Mouse (Mus musculus) embryonic stem cell, embryonic (primary cell): ENCODE measurements around the gene Mgat4b.

Source experiments
- CTCF ChIA-PET, 4 experiments: fragments of 300-600 bp in 2 of 4; fragments of 350-600 bp in 2 of 4; sonication (Branson Sonifier 250); formaldehyde crosslinking; loops; one replicate each; lab custom pipeline; 2022; ENCODE audit warnings: inconsistent platforms in 2 of 4; lab: Charles Lee
- POLR2A ChIA-PET, 4 experiments: fragments of 300-600 bp in 2 of 4; fragments of 350-600 bp in 2 of 4; sonication (Branson Sonifier 250); formaldehyde crosslinking; loops; one replicate each; lab custom pipeline; 2022; ENCODE audit warnings: antibody characterized with exemption in 4 of 4, inconsistent platforms in 1 of 4; lab: Charles Lee

Gene Mgat4b

DNA sequence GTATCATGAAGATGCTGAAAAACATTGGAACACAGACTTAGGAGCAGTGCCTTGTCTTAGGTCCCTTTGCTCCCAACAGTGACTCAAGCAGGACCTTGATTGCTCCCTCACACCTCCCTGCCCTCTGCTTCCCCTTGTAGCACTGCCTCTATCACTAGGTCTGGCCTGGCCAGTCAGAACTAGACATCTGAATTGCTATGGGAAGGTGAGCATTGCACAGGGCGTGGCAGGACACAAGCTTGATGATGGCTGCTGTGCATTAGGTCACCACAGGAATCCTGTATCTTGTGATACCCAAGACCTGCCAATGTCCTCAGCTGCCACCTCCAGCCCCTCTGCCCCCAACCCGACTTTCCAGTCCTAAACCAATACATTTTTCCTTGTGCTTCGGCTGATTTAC is 56.3 kb downstream of the Mgat4b start:
- ChIA-PET CTCF (interaction anchor here in 2 of 4 experiments (0.5 to 0.8 kb wide), 4 partner anchors 9 to 36 kb away, joined by 3 to 7 read pairs (median 4); no protein-coding TSS in a partner anchor), POLR2A (interaction anchor here in 3 of 4 experiments (0.6 to 10.2 kb wide), 37 partner anchors 9 to 137 kb away, joined by 3 to 93 read pairs (median 5); partner anchors contain the start of genes Mgat4b (in 3 of the 3), Sqstm1 (in 3 of the 3), Maml1 (in 2 of the 3) and Hnrnph1 (in 1 of the 3))

DNA sequence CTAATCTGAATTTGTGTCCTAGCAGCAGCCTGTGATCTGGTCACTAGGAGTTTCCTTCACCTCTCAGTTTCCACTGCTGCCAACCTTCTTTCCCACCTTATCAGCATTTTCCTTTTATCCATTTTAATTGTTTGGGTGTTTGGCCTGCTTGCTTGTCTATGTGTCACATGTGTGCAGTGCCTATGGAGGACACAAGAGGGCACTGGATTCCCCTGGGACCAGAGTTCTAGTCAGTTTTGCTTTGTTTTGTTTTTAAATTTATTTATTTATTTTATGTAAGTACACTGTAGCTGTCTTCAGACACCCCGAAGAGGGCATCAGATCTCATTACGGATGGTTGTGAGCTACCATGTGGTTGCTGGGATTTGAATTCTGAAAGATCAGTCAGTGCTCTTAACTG is 58.5 kb downstream of the Mgat4b start:
- ChIA-PET POLR2A (interaction anchor here in 3 of 4 experiments (0.6 to 10.2 kb wide), 19 partner anchors 10 to 155 kb away, joined by 3 to 93 read pairs (median 3); partner anchors contain the start of genes Maml1 (in 1 of the 3), Mgat4b (in 1 of the 3), Mrnip (in 1 of the 3) and Sqstm1 (in 1 of the 3)), CTCF (interaction anchor here (0.7 to 1.5 kb wide), 10 partner anchors 9 to 108 kb away, joined by 3 to 4 read pairs (median 3); partner anchors contain the start of gene Hnrnph1 (in 1 of the 4))

DNA sequence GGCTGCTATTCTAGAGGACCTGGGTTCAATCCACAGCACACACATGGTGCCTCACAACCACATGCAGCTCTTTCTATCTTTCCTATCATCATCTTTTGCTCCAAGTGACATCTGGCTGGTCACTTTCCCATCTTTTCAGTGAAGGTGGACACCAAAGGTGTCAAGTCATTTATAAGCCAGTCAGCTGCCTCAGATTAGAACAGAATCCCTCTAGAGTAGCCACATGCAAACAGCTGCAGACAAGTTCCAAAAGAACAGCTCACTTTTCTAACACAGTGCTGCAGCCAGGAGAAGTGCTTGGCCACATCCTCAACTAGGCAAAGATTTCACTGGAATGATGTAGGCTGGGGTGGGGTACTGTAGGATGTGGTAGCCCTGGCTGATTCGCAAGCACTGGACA is 59.2 kb downstream of the Mgat4b start:
- ChIA-PET POLR2A (interaction anchor here in 3 of 4 experiments (0.6 to 10.2 kb wide), 22 partner anchors 10 to 155 kb away, joined by 3 to 93 read pairs (median 4); partner anchors contain the start of genes Maml1 (in 2 of the 3), Mgat4b (in 1 of the 3), Mrnip (in 1 of the 3) and Sqstm1 (in 1 of the 3)), CTCF (interaction anchor here (0.6 to 1.5 kb wide), 15 partner anchors 8 to 283 kb away, joined by 3 to 6 read pairs (median 3); partner anchors contain the start of gene Hnrnph1 (in 1 of the 4))

DNA sequence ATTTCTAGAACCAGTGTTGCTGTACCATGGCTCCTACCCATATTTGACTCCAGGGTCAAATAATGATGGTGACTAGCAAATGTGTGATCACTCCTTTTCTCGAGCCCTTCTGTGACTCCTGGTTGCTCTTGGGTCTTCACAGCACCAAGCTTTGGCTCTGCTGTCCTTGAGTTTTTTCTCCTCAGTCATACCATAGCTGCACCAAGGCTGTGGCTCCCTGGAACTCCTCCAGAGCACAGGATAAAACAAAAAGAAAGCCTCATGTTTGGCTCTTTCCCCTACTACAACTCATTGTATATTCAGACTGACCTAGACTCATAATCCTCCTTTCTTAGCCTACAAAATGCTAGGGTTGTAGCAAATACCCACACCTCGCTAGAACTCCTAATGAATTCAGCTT is 62.1 kb downstream of the Mgat4b start:
- ChIA-PET CTCF (no interaction called here), POLR2A (interaction anchor here in 3 of 4 experiments (0.6 to 10.2 kb wide), 9 partner anchors 11 to 1347 kb away, joined by 3 to 93 read pairs (median 3); partner anchors contain the start of genes Maml1 (in 2 of the 3) and Sqstm1 (in 1 of the 3))

DNA sequence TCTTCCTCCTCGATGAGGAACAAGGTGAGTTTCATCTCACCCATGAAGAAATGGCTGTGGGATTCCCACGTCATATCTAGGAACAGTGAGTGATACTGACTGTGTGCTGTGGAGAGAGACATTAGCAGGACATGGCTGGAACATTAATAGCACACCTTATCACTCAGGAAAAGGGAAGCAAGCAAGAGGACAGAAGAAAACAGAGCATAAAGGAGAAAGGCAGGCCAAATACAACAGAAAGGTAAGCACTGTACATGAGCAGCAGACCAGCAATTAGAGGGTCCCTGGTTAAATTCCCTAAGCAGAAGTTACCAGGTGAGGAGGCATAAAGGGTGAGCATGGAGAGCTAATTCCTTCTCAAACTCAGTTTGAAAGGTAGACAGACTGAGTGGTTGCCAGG is 64.4 kb downstream of the Mgat4b start:
- POLR2A ChIA-PET: interaction anchor here in 3 of 4 experiments (0.7 to 5.0 kb wide), 11 partner anchors 8 to 66 kb away, joined by 3 to 33 read pairs (median 3); partner anchors contain the start of gene Maml1 (in 2 of the 3)
- CTCF ChIA-PET: interaction anchor here in 2 of 4 experiments (0.6 to 0.7 kb wide), 3 partner anchors 8 to 1015 kb away, joined by 3 read pairs; no protein-coding TSS in a partner anchor

DNA sequence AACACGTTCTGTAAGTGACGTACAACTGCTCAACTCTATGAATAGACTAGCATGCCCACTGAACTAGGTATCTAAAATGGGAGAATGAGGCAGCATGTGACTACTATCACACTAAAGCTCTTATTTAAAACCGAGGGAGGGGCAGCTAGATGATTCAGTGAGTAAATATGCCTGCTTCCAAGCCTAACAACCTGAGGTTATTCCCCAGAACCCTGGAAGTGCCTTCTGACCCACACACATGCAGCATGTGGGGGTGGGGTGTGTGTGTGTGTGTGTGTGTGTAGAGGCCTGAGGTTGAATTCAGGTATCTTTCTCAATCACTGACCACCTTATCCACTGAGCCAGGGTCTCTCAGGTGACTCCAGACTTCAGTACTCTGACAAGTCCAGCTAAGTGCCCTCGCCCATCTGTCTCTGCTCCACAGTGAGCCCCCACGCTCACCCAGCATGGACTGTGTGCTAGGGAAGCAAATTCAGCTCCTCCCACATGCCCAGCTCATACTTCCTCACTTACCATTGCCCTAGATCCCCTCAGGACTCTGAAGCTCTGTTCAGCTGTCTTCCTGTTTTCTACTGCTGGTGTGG is 65.0 kb downstream of the Mgat4b start:
- ChIA-PET CTCF (interaction anchor here in 3 of 4 experiments (0.5 to 0.7 kb wide), 3 partner anchors 9 to 1015 kb away, joined by 3 to 6 read pairs (median 3); no protein-coding TSS in a partner anchor), POLR2A (interaction anchor here in 3 of 4 experiments (0.6 to 5.0 kb wide), 14 partner anchors 8 to 65 kb away, joined by 3 to 33 read pairs (median 3); partner anchors contain the start of gene Maml1 (in 2 of the 3))

DNA sequence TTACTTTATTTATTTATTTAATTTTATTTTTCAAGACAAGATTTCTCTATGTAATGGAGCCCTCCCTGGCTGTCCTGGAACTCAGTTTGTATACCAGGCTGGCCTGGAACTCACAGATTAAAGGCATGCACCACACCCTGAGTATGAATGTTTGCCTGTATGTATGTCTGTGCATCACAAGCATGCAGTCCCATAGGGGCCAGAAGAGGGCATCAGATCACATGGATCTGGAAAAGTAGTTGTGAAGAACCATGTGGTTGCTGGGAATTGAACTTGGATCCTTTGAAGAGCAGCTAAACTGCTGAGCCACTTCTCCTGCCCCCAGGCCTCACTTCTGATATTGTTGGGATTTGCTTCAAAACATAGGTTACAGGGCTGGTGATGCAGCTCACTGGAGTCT is 66.3 kb downstream of the Mgat4b start:
- ChIA-PET POLR2A (interaction anchor here in 3 of 4 experiments (0.7 to 5.0 kb wide), 19 partner anchors 9 to 120 kb away, joined by 3 to 33 read pairs (median 4); partner anchors contain the start of genes Maml1 (in 3 of the 3), Hnrnph1 (in 2 of the 3) and Cby3 (in 1 of the 3)), CTCF (interaction anchor here in 2 of 4 experiments (0.5 to 1.4 kb wide), 3 partner anchors 9 to 44 kb away, joined by 3 read pairs; no protein-coding TSS in a partner anchor)

DNA sequence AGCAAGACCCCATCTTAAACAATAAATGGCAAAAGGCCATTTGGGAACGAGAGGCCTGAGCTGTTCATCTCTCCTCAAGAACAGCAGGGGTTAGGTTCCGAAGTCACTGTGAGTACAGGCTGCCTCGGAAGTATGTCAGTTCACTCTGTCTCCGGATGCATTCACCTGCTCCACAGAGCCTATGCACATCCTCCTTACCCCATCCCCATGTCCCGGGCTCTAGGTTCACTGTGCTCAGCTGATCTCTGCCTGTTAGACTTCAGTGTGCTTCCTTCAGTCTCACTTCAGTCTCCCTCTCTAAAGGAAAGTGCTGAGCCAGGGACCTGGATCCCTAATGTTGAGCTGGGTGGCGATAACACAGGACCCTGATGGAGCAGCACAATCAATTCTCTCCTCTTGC is 67.0 kb downstream of the Mgat4b start:
- CTCF ChIA-PET: interaction anchor here in 2 of 4 experiments (0.5 to 1.4 kb wide), 5 partner anchors 8 to 291 kb away, joined by 3 to 4 read pairs (median 3); no protein-coding TSS in a partner anchor
- POLR2A ChIA-PET: interaction anchor here (0.7 to 5.0 kb wide), 26 partner anchors 10 to 120 kb away, joined by 3 to 33 read pairs (median 4); partner anchors contain the start of genes Maml1 (in 4 of the 4) and Hnrnph1 (in 2 of the 4)

DNA sequence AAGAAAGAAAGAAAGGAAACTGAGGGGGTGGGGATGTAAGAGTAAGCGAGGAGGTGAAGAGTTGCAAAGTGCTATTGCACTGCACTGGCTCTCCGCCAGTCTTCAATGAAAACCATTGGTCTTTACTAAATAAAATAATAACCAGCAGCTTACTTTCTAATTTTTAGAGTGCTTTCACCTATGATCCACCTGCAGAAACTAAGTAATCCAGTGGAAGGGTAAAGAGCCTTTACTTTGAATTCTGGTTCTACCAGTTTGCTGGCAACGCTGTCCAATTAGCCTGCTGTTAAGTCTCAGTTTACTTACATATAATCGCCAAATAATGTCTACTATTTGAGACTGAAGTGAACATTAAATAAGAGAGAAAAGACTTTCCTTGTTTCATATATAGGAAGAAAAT is 68.3 kb downstream of the Mgat4b start:
- POLR2A ChIA-PET: interaction anchor here in 3 of 4 experiments (0.7 to 5.0 kb wide), 8 partner anchors 9 to 113 kb away, joined by 3 to 33 read pairs (median 4); partner anchors contain the start of gene Maml1 (in 3 of the 3)
- CTCF ChIA-PET: interaction anchor here in 1 of 4 experiments (0.9 kb wide), 1 partner anchor 9 kb away, joined by 4 read pairs; no protein-coding TSS in a partner anchor

DNA sequence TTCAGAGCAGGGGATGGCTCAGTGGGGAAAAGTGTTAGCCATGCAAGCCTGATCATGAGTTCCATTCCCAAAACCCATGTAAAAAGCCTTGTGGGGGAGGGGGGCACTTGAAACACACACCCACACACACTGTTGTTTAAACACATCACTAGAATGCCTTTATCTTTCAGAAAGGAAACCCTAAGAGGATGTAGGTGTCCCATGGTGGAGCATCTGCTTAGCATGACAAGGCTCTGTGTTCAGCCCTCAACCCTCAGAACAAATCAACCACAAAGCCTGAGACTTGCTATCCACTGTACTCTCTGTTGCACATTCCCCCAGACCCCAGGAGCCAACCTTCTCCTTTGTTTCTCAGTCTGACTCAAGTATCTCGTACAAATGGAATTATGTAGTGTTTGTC is 69.4 kb downstream of the Mgat4b start:
- POLR2A ChIA-PET: interaction anchor here in 3 of 4 experiments (0.7 to 1.2 kb wide), 5 partner anchors 11 to 779 kb away, joined by 3 read pairs; partner anchors contain the start of genes Maml1 (in 2 of the 3) and Zfp354a (in 1 of the 3)
- CTCF ChIA-PET: no interaction called here
